Mouse (Mus musculus) kidney, adult 2 months (tissue): ENCODE measurements at regions not wholly inside any gene's neighbourhood (a gene's known extent, or its start where the extent isn't known, plus 50 kb on each side); places are given as distances from the start of the nearest gene placed in this dataset.

Experiments
- DNase-seq: peaks from one replicate; pipeline ENCODE4 v3.0.0; 2021
- H3K27ac ChIP-seq: fragments of 200-500 bp; 2 replicates; pipeline ENCODE4 v1.5.1; 2012; ENCODE audit warnings: low read depth, low read length, control low read depth, inconsistent platforms; ENCODE audit not compliant: insufficient read depth
- H3K27me3 ChIP-seq: fragments of 200-500 bp; replicated peaks from 2 replicates; pipeline ENCODE4 v1.6.1; 2012; ENCODE audit warnings: mild to moderate bottlenecking, moderate library complexity, low read length, inconsistent platforms; ENCODE audit not compliant: control insufficient read depth, insufficient read depth
- H3K36me3 ChIP-seq: fragments of 200-500 bp; 2 replicates; pipeline ENCODE4 v1.6.1; 2012; ENCODE audit warnings: mild to moderate bottlenecking, moderate library complexity, low read length, inconsistent platforms; ENCODE audit not compliant: control insufficient read depth, insufficient read depth
- H3K4me1 ChIP-seq: fragments of 200-500 bp; 2 replicates; pipeline ENCODE4 v1.6.1; 2011; ENCODE audit warnings: low read length; ENCODE audit not compliant: control insufficient read depth, insufficient read depth
- H3K4me3 ChIP-seq: fragments of 200-500 bp; 2 replicates; pipeline ENCODE4 v1.5.1; 2011; ENCODE audit warnings: mild to moderate bottlenecking, low read depth, low read length, control low read depth; ENCODE audit not compliant: insufficient read depth
- CTCF ChIP-seq: fragments of 200-500 bp; conservative IDR thresholded peaks from 2 replicates; pipeline ENCODE4 v1.5.1; 2011; ENCODE audit warnings: low read depth, mild to moderate bottlenecking, control low read depth, low read length, moderate library complexity, mixed read lengths; ENCODE audit not compliant: insufficient read depth, insufficient read length
- POLR2A ChIP-seq: fragments of 200-500 bp; IDR thresholded peaks from one replicate; pipeline ENCODE4 v1.6.1; 2011; ENCODE audit warnings: low read depth, low read length, control low read depth
- WGBS: fragments of 180-500 bp; shearing (Covaris S2); methylation state at CpG from one replicate; pipeline ENCODE4 v1.1.7; 2018; 5-methylcytosine and 5-hydroxymethylcytosine counted together

- WGBS, result 53% methylated on average over 6 of the region's 6 CpGs
- DNase-seq, result no peak
- TF ChIP-seq CTCF (no peak), POLR2A (no peak)
These were observed 236.9 kb downstream of the Stim2 start for GRCm38 (mm10) chr5:54235226-54235625.

GRCm38 (mm10) chr5:54237226-54237625 is 238.9 kb downstream of the Stim2 start:
- no peaks in the 10 kb centered on the region for H3K27me3 ChIP-seq
- TF ChIP-seq CTCF (no peak), POLR2A (no peak)
- no peak overlapping the region for H3K4me3 ChIP-seq
- 76% methylated on average over 2 of the region's 2 CpGs for WGBS
- no peaks in the 10 kb centered on the region for H3K36me3 ChIP-seq
- no peak overlapping the region for H3K27ac ChIP-seq
- DNase-seq, result no peak
- no peaks in the 10 kb centered on the region for H3K4me1 ChIP-seq

More at GRCm38 (mm10) chr5:54235226-54235625, 236.9 kb downstream of the Stim2 start:
- Histone ChIP-seq H3K27ac (no peak overlapping the region), H3K4me3 (no peak overlapping the region), H3K27me3 (no peaks in the 10 kb centered on the region), H3K4me1 (no peaks in the 10 kb centered on the region), H3K36me3 (no peaks in the 10 kb centered on the region)

- Histone ChIP-seq H3K4me1 (no peaks in the 10 kb centered on the region), H3K4me3 (no peak overlapping the region), H3K27me3 (no peaks in the 10 kb centered on the region), H3K36me3 (no peaks in the 10 kb centered on the region), H3K27ac (no peak overlapping the region)
- no peak for DNase-seq
- 79% methylated on average over 3 of the region's 3 CpGs for WGBS
- no peak for TF ChIP-seq CTCF
- TF ChIP-seq POLR2A, result no peak
These were observed 240.4 kb downstream of the Stim2 start for GRCm38 (mm10) chr5:54238646-54239167.

GRCm38 (mm10) chr5:54239586-54239985 is 241.3 kb downstream of the Stim2 start:
- Histone ChIP-seq H3K4me1 (no peaks in the 10 kb centered on the region), H3K27me3 (no peaks in the 10 kb centered on the region), H3K36me3 (no peaks in the 10 kb centered on the region), H3K27ac (no peak overlapping the region), H3K4me3 (no peak overlapping the region)
- 84% methylated on average over 3 of the region's 3 CpGs for WGBS
- no peak for DNase-seq
- TF ChIP-seq POLR2A (no peak), CTCF (no peak)

GRCm38 (mm10) chr5:54241169-54241917 is 243.0 kb downstream of the Stim2 start:
- Histone ChIP-seq H3K27me3 (no peaks in the 10 kb centered on the region), H3K4me1 (no peaks in the 10 kb centered on the region), H3K27ac (no peak overlapping the region), H3K4me3 (no peak overlapping the region), H3K36me3 (no peaks in the 10 kb centered on the region)
- DNase-seq, result no peak
- TF ChIP-seq POLR2A, result no peak
- TF ChIP-seq CTCF, result no peak
- WGBS, result 43% methylated on average over 20 of the region's 20 CpGs

GRCm38 (mm10) chr5:54242126-54242525 is 243.8 kb downstream of the Stim2 start:
- WGBS, result 85% methylated on average over 4 of the region's 4 CpGs
- TF ChIP-seq CTCF (no peak), POLR2A (no peak)
- DNase-seq, result no peak

GRCm38 (mm10) chr5:54252038-54252437 is 253.7 kb downstream of the Stim2 start:
- no peak overlapping the region for H3K4me3 ChIP-seq
- TF ChIP-seq CTCF (no peak), POLR2A (no peak)
- H3K27me3 ChIP-seq, result no peaks in the 10 kb centered on the region
- H3K27ac ChIP-seq, result no peak overlapping the region
- no peak for DNase-seq
- WGBS, result 70% methylated on average over 2 of the region's 2 CpGs
- H3K36me3 ChIP-seq, result no peaks in the 10 kb centered on the region
- no peaks in the 10 kb centered on the region for H3K4me1 ChIP-seq

More at GRCm38 (mm10) chr5:54242126-54242525, 243.8 kb downstream of the Stim2 start:
- Histone ChIP-seq H3K36me3 (no peaks in the 10 kb centered on the region), H3K27ac (no peak overlapping the region), H3K4me1 (no peaks in the 10 kb centered on the region), H3K27me3 (no peaks in the 10 kb centered on the region), H3K4me3 (no peak overlapping the region)
